Mouse (Mus musculus) heart, postnatal 25 days (tissue): ENCODE measurements around the gene Rpl36al. TPM values are rescaled to one million over a fixed set of nuclear protein-coding genes. Genes with fewer than 3 reads are reported as not detected.
"Not testable (repeated sequence)": the region's sequence is repeated elsewhere in the genome, so short reads cannot be mapped to it uniquely, and the experiment has no call there.

ENCODE experiments used
- DNase-seq: peaks from one replicate; pipeline ENCODE4 v3.0.0; 2022; ENCODE audit warnings: low spot score
- intact Hi-C: fragments of 180-260 bp; cut with DNase I; formaldehyde crosslinking; loops from one replicate; pipeline ENCODE4 v1.15.1; 2025
- microRNA-seq: library from miRNA; unstranded; fragments of <30 nt; microRNA quantifications from one replicate; pipeline ENCODE4 v1.2.0, GENCODE M21; 2022
- total RNA-seq, 2 experiments: library from RNA; stranded (reverse); gene quantifications; 2 replicates each; pipeline ENCODE4 v1.2.3; 2021

Gene Rpl36al
- total RNA-seq, 2 experiments from 2014 or later, result 224 to 242 TPM

DNA sequence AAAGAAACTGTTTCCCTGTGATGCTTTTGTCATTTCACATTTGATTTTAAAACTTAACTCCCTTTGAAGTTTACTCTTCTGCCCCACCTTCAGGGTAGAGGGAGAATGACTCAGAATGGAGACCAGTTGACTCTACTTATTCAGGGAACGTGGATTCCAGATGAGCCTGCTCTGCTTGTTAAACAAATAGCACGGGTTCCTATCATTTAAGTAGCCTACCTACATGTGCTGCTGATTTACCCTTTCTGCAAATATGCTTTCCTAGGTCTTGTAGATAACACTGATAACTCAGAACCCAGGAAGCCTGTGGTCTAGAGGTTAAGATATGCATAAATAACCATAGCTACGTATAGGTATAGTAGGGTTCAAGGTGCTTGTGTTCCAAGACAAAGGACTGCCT is 19.0 kb downstream of the Rpl36al start:
- intact Hi-C loops, result no loop called here
- DNase-seq, result no peak

DNA sequence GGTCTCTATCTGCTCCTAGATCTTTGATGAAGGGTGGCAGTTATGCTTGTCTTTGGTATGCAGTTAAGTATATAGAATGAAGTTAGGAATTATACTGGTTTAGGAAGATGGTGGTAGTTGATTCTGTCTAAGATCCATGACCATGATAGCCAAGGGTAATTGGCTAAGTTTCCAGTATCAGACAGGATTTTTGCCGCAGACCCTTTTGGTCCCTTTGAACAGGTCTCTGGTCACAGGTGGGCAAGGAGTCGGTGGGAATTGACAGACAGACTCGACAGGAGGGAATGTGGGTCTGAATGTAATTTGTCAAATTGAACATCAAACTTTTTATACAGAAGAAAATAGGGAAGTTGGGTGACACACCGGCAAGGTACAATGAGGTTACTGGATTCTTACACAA is 20.3 kb downstream of the Rpl36al start:
- DNase-seq, intact Hi-C loops: not testable (repeated sequence)

DNA sequence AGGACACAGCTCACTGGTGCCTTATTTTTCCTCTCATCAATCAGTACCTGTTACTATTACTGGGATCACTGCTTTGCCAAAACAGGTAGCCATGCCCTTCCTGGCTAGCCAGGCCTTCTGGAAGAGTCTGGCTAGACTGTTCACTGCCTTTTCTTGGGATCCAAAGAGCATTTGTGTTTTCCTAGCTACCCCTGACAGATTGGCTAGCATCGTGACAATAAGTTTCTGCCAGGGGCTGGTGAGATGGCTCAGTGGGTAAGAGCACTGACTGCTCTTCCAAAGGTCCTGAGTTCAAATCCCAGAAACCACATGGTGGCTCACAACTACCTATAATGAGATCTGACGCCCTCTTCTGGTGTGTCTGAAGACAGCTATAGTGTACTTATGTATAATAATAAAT is 23.2 kb downstream of the Rpl36al start:
- DNase-seq, intact Hi-C loops: not testable (repeated sequence)

- DNase-seq, result no peak
- intact Hi-C loops, result no loop called here
Observed at GRCm38 (mm10) chr12:69159578-69159940, 24.3 kb downstream of the Rpl36al start.

- intact Hi-C loops, result not testable (repeated sequence)
- peak; percentile 96 for DNase-seq
Observed at GRCm38 (mm10) chr12:69158765-69159577, 24.9 kb downstream of the Rpl36al start, which contains the start of gene Rps29. Gene Rps29, minus strand, starts transcription at chr12:69159186.

- DNase-seq, result no peak
- intact Hi-C loops, result no loop called here
Observed at GRCm38 (mm10) chr12:69158366-69158764, 25.5 kb downstream of the Rpl36al start.

GRCm38 (mm10) chr12:69157107-69157506 is 26.8 kb downstream of the Rpl36al start:
- DNase-seq, result no peak
- intact Hi-C loops, result no loop called here

DNA sequence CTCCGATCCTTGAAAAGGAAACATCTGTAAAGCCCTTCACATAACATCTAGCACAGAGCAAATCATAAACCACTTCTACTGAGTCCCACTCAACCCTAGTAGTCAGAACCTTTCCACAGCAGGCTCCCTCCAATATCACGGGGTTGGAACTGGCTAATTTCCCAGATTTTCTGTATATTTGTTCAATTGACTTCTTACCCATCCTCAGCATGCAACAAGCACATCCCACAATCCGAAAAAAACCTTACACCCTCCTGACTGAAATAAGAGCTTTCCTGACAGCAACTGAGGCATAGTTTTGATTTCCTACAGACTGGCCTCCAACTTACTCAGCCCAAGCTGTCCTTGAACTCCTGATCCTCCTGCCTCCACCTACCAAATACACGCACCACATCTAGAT is 27.4 kb downstream of the Rpl36al start:
- DNase-seq, result no peak
- intact Hi-C loops, result no loop called here

DNA sequence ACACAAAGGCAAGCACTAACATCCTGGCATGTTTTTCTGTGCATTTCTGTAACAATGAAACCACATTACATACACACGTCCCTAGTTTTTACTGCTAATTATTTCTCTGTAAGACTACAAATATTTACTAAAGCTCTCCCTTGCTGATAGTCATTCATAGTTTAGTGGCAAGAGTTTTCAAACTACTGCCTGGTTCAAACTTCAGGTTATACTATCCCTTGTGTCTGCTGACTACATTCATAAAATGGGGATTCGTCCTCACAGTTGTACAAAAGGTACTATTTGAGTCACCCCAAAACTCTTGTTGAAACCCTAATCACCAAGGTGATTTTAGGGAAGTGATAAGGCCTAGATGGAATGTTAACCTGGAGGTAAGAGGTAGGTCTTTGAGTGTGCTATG is 28.0 kb downstream of the Rpl36al start:
- intact Hi-C loops, result no loop called here
- no peak for DNase-seq

DNA sequence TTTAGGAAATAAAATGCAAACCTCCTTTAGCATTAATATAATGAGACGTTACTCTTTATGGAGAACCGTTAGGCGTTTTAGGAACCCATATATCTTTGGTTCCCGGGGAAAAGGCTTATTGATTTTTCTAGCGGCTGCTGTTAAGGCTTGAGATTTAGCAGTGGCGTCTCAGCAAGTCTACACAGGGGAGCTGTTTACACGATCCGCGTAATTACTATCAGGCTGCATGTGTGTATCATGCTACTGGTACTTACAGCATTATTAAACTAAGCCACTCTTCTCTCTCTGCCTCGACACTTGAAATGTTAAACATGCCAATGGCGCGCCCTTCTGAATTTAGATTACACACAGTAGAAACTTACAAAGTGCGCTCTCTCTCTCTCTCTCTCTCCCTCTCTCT is 33.8 kb downstream of the Rpl36al start:
- intact Hi-C loops, result no loop called here
- DNase-seq, result no peak

- intact Hi-C loops, result no loop called here
- no peak for DNase-seq
Observed at GRCm38 (mm10) chr12:69147166-69147735, 36.6 kb downstream of the Rpl36al start.

- DNase-seq, result no peak
- intact Hi-C loops, result no loop called here
Observed at GRCm38 (mm10) chr12:69143460-69143859, 40.4 kb downstream of the Rpl36al start.

DNA sequence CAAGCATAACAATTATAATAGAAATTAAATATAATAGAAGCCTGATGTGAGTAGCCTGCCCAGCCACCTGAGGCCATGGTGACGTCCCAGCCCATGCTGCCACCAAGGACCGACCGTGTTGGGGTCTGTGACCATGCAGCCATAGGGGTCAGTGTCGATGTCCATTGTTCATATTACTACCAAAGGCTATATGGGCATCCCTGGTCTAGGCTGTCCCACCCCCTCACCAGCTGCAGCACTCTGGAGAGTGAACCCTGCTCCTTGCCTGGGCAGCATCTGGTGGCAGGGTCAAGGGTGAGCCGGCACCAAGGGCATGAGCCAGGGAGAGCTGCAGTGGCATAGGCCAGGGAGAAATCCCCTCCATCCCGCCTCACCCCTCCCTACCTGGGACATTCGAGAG is 44.0 kb downstream of the Rpl36al start:
- intact Hi-C loops, result no loop called here
- no peak for DNase-seq

DNA sequence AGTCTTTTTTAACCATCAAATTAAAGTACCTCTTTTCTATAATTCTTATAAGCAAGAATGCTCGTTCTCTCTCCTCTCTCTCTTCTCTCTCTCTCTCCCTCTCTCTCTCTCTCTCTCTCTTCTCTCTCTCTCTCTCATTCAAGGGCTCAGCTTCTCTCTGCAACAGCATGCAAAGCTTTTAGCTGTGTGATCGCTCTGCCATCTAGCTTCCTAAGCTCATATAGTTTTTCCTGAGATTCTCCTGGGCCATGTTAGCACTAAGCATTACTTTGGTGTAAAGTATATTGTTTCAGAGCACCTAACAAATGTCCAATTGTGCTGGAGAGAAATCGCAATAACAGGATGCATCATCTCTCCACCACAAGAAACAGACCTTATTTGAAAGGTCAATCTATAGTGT is 44.7 kb downstream of the Rpl36al start:
- DNase-seq, result no peak
- intact Hi-C loops, result no loop called here

Small RNA genes within 50 kb of the gene (microRNA-seq; reads per million reads assigned to microRNA genes)
- gene Gm47287, result not detected
- 1.4 reads per million for gene Gm47295

Other genes starting within 250 kb of the Rpl36al start
- gene Rps29, start 24.9 kb downstream of the Rpl36al start, total RNA-seq, result 1,000 to 10,000 TPM; 1,352 to 1,376 TPM
- under 1 TPM in 1 of 2 experiments, not detected in 1; 0.88 TPM for gene Lrr1, start 15.3 kb downstream of the Rpl36al start, total RNA-seq
- gene Mgat2, start 74 bp upstream of the Rpl36al start, total RNA-seq, result 10 to 100 TPM; 19.6 to 20.0 TPM
- gene Gm49383, start 13.0 kb upstream of the Rpl36al start, total RNA-seq, result 1 to 10 TPM; 2.6 to 4.5 TPM
- gene Dnaaf2, start 14.3 kb upstream of the Rpl36al start, total RNA-seq, result under 1 TPM; 0.34 to 0.56 TPM
- 1 to 10 TPM; 2.3 to 3.7 TPM for gene Gm49384, start 20.2 kb upstream of the Rpl36al start, total RNA-seq
- 1 to 10 TPM in 1 of 2 experiments, under 1 TPM in 1; 0.98 to 1.2 TPM for gene Pole2, start 44.1 kb upstream of the Rpl36al start, total RNA-seq
- 10 to 100 TPM; 26.5 to 28.7 TPM for gene Klhdc1, start 57.1 kb upstream of the Rpl36al start, total RNA-seq
- 100 to 1,000 TPM; 103 to 105 TPM for gene Klhdc2, start 112.6 kb upstream of the Rpl36al start, total RNA-seq
- 10 to 100 TPM; 24.0 to 24.4 TPM for gene Nemf, start 173.1 kb upstream of the Rpl36al start, total RNA-seq
- gene Arf6, start 188.1 kb upstream of the Rpl36al start, total RNA-seq, result 10 to 100 TPM; 40.5 to 43.7 TPM
- under 1 TPM; 0.60 to 0.61 TPM for gene Gm9887, start 188.4 kb upstream of the Rpl36al start, total RNA-seq